In the genomic region with DNA sequence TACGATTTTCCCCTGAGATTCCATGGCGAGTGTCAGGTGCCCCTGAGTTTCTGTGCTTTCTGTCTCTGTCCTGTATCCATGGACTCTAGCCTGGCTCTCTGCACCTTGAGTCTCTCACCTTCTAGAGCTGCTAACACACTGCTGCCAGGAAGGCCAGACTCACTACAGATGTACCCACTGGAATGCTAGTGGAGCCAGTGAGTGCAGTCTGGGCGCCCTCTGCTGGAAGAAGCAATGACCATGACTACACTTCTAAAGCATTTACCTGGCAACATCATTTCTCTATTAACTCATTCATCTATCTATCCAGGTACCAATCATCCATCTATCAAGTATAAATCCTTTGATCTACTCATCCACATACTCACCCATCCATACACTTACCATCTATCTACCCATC, we compare ENCODE assay signal across 10 mouse cellular contexts. TPM values are rescaled to one million over a fixed set of nuclear protein-coding genes. Genes with fewer than 3 reads are reported as not detected.
DNase-seq lines count a peak whose midpoint lies in the region; ATAC-seq and TF ChIP-seq lines count a peak whose summit lies in the region.
"Had no signal": no experiment of that assay in that cellular context is flagged by ENCODE, and none has a peak within 500 bp of the region (broad histone marks: within the 10 kb centered on the region; RNA-seq: fewer than 3 reads in every experiment).

No protein-coding gene starts in this region.

- no peak for ATAC-seq in liver, embryonic 12.5 days
- 0 out of 2 replicates have a peak, but pooled peaks have one; percentile 64 for ATAC-seq in neural tube, embryonic 13.5 days (ENCODE audit: low read depth)

- intact Hi-C loops in left cerebral cortex, postnatal 4 days (cut with DNase I), result loop anchor here (5.0 kb wide), 1 partner anchor 78 kb away; no protein-coding TSS in a partner anchor

- DNase-seq in liver, adult 2 months (ENCODE audit: extremely low read depth, low read depth, low spot score), result peak; percentile 69
- DNase-seq in embryo, embryonic 11 days, result peak; percentile 84
- peak; percentile 41 to 75 for DNase-seq in gastrocnemius, postnatal 4 days (ENCODE audit: low spot score in 2 of 2)
- DNase-seq in kidney, adult 8-10 months, result peak; percentile 27 to 78
- DNase-seq in left cerebral cortex, postnatal 4 days, result peak; percentile 82
- DNase-seq in thymus, postnatal 14 days, result peak; percentile 48

- 64% methylated on average over 3 of the region's 3 CpGs for WGBS in liver, adult 2 months
- 55% methylated on average over 3 of the region's 3 CpGs for WGBS in liver, embryonic 12.5 days (ENCODE audit: insufficient replicate concordance)
- WGBS in neural tube, embryonic 13.5 days, result 46% methylated on average over 3 of the region's 3 CpGs

- no peak overlapping the region for H3K4me3 ChIP-seq in liver, adult 2 months (ENCODE audit: insufficient read depth, low read depth, low read length)
- H3K4me3 ChIP-seq in liver, embryonic 12.5 days, result no peak overlapping the region
- H3K4me3 ChIP-seq in neural tube, embryonic 13.5 days, result no peak overlapping the region
- H3K4me3 ChIP-seq: lung, embryonic 15.5 days had no signal

- H3K36me3 ChIP-seq in liver, adult 2 months (ENCODE audit: control insufficient read depth, insufficient read depth, low read length), result no peaks in the 10 kb centered on the region
- H3K36me3 ChIP-seq in liver, embryonic 12.5 days, result no peaks in the 10 kb centered on the region
- H3K36me3 ChIP-seq in neural tube, embryonic 13.5 days, result no peaks in the 10 kb centered on the region
- H3K36me3 ChIP-seq: G1E; lung, embryonic 15.5 days had no signal

- H3K27ac ChIP-seq in liver, adult 2 months (replicated peaks; ENCODE audit: insufficient read depth, low read depth, low read length), result no peak overlapping the region
- no peak overlapping the region for H3K27ac ChIP-seq in liver, embryonic 12.5 days
- no peak overlapping the region for H3K27ac ChIP-seq in neural tube, embryonic 13.5 days (replicated peaks)
- H3K27ac ChIP-seq: lung, embryonic 15.5 days had no signal

- peaks cover 5% of the 10 kb centered on the region for H3K4me1 ChIP-seq in liver, adult 2 months (ENCODE audit: control insufficient read depth, insufficient read depth, low read length)
- H3K4me1 ChIP-seq in liver, embryonic 12.5 days, result no peaks in the 10 kb centered on the region
- H3K4me1 ChIP-seq in neural tube, embryonic 13.5 days (replicated peaks), result 0 out of 2 replicates have a peak, but pooled peaks cover 8% of the 10 kb centered on the region
- H3K4me1 ChIP-seq: lung, embryonic 15.5 days had no signal

- H3K79me2 ChIP-seq in liver, adult 2 months (ENCODE audit: control insufficient read depth, insufficient read depth, low read length), result no peaks in the 10 kb centered on the region

- no peak overlapping the region for H3K4me2 ChIP-seq in liver, embryonic 12.5 days
- H3K4me2 ChIP-seq in neural tube, embryonic 13.5 days, result no peak overlapping the region
- H3K4me2 ChIP-seq: lung, embryonic 15.5 days had no signal

- no peak overlapping the region for H3K9ac ChIP-seq in liver, adult 2 months (ENCODE audit: low read depth, low read length)
- H3K9ac ChIP-seq in liver, embryonic 12.5 days, result no peak overlapping the region
- no peak overlapping the region for H3K9ac ChIP-seq in neural tube, embryonic 13.5 days
- H3K9ac ChIP-seq: lung, embryonic 15.5 days had no signal

- no peaks in the 10 kb centered on the region for H3K27me3 ChIP-seq in liver, adult 2 months (ENCODE audit: control insufficient read depth, insufficient read depth, low read length)
- peaks cover 17% of the 10 kb centered on the region for H3K27me3 ChIP-seq in liver, embryonic 12.5 days (replicated peaks)
- no peaks in the 10 kb centered on the region for H3K27me3 ChIP-seq in neural tube, embryonic 13.5 days
- H3K27me3 ChIP-seq: lung, embryonic 15.5 days had no signal

- H3K9me3 ChIP-seq in liver, embryonic 12.5 days (replicated peaks), result no peaks in the 10 kb centered on the region
- H3K9me3 ChIP-seq in neural tube, embryonic 13.5 days, result no peaks in the 10 kb centered on the region
- H3K9me3 ChIP-seq: G1E; lung, embryonic 15.5 days had no signal

- no peak for TF ChIP-seq POLR2A in liver, adult 2 months (IDR thresholded peaks at IDR 0.05; ENCODE audit: extremely low read depth, insufficient read depth, low read length)

- TF ChIP-seq CTCF in liver, adult 2 months (IDR thresholded peaks at IDR 0.05; ENCODE audit: low read depth, low read length), result peak; percentile 91

RNA-seq across cellular contexts. Expression of gene Gucy2d, which starts 9.4 kb away (rescaled TPM):
- not detected in 2 replicates for total RNA-seq in liver, adult 2 months (2014; rRNA removed)
- polyA plus RNA-seq in liver, adult 2 months (2012; rRNA removed), result not detected in 2 replicates
- polyA plus RNA-seq in liver, embryonic 12.5 days (2016; fragmentation: Nextera tagmentation; extraction: Ambion mirVana), result not detected in 2 replicates
- total RNA-seq in gastrocnemius, postnatal 4 days (2021), result under 1 TPM in 1 of 2 experiments, not detected in 1; 0.12 TPM
- total RNA-seq in left cerebral cortex, postnatal 4 days (2021), result under 1 TPM in 1 of 2 experiments, not detected in 1; 0.24 TPM
- polyA plus RNA-seq in neural tube, embryonic 13.5 days (2015; fragmentation: Nextera tagmentation; extraction: Ambion mirVana), result 0.43 TPM in 1 of 2 replicates, not detected in the other
- polyA plus RNA-seq: G1E; lung, embryonic 15.5 days had no signal

RNA-seq across cellular contexts. Expression of gene Lrrc32, which starts 58.3 kb away (rescaled TPM):
- total RNA-seq in liver, adult 2 months (2014; rRNA removed), result 1.5 and 4.9 TPM in 2 replicates
- 5.2 and 7.5 TPM in 2 replicates for polyA plus RNA-seq in liver, adult 2 months (2012; rRNA removed)
- polyA plus RNA-seq in liver, embryonic 12.5 days (2016; fragmentation: Nextera tagmentation; extraction: Ambion mirVana), result 7.4 and 8.3 TPM in 2 replicates
- 10 to 100 TPM; 12.8 to 14.6 TPM for total RNA-seq in gastrocnemius, postnatal 4 days (2021)
- 1 to 10 TPM; 6.4 to 7.6 TPM for total RNA-seq in left cerebral cortex, postnatal 4 days (2021)
- polyA plus RNA-seq in neural tube, embryonic 13.5 days (2015; fragmentation: Nextera tagmentation; extraction: Ambion mirVana), result 4.6 and 4.9 TPM in 2 replicates
- polyA plus RNA-seq: G1E had no signal
